Mouse (Mus musculus) adipocyte (in vitro differentiated cells): ENCODE data around the gene Gm3448.

Experiments
- DNase-seq: peaks from one replicate; pipeline ENCODE4 v3.0.0-alpha.2; 2016; ENCODE audit warnings: low spot score

Gene Gm3448

GRCm38 (mm10) chr17:14959979-14960378 is 81.4 kb downstream of the Gm3448 start:
- peak; percentile 54 for DNase-seq

GRCm38 (mm10) chr17:14958686-14959327 is 82.5 kb downstream of the Gm3448 start:
- no peak for DNase-seq

- no peak for DNase-seq
Observed at GRCm38 (mm10) chr17:14953452-14953851, 87.9 kb downstream of the Gm3448 start.

- DNase-seq = no peak
Observed at GRCm38 (mm10) chr17:14949161-14949827, 92.0 kb downstream of the Gm3448 start.
